Mouse (Mus musculus): ENCODE measurements at regions not wholly inside any gene's neighbourhood (a gene's known extent, or its start where the extent isn't known, plus 50 kb on each side); places are given as distances from the start of the nearest gene placed in this dataset.

- no peak for DNase-seq
These were observed 111.9 kb downstream of the Tbx5 start for GRCm38 (mm10) chr5:119944371-119944770.

GRCm38 (mm10) chr5:119948399-119948798 lies 115.9 kb downstream of the Tbx5 start:
- DNase-seq = no peak

- no peak for DNase-seq
These were observed 119.6 kb downstream of the Tbx5 start for GRCm38 (mm10) chr5:119952085-119952484.

- no peak for DNase-seq
These were observed 120.7 kb downstream of the Tbx5 start for GRCm38 (mm10) chr5:119953189-119953588.

- DNase-seq = no peak
These were observed 121.5 kb downstream of the Tbx5 start for GRCm38 (mm10) chr5:119953811-119954566.

GRCm38 (mm10) chr5:119958942-119959341 lies 126.5 kb downstream of the Tbx5 start:
- no peak for DNase-seq

GRCm38 (mm10) chr5:119964751-119965150 lies 132.3 kb downstream of the Tbx5 start:
- DNase-seq = no peak

- DNase-seq = no peak
These were observed 138.8 kb downstream of the Tbx5 start for GRCm38 (mm10) chr5:119971286-119971685.

- no peak for DNase-seq
These were observed 140.5 kb downstream of the Tbx5 start for GRCm38 (mm10) chr5:119972802-119973437.

GRCm38 (mm10) chr5:119978096-119978715 lies 138.1 kb upstream of the Rbm19 start:
- no peak for DNase-seq

- no peak for DNase-seq
These were observed 135.0 kb upstream of the Rbm19 start for GRCm38 (mm10) chr5:119981111-119981807.

- DNase-seq = no peak
These were observed 132.1 kb upstream of the Rbm19 start for GRCm38 (mm10) chr5:119984206-119984605.

GRCm38 (mm10) chr5:119992130-119992529 lies 124.1 kb upstream of the Rbm19 start:
- DNase-seq = no peak

GRCm38 (mm10) chr5:119995726-119996125 lies 120.5 kb upstream of the Rbm19 start:
- DNase-seq = no peak

- no peak for DNase-seq
These were observed 110.4 kb upstream of the Rbm19 start for GRCm38 (mm10) chr5:120005696-120006469.

GRCm38 (mm10) chr5:120007738-120008137 lies 108.5 kb upstream of the Rbm19 start:
- DNase-seq = no peak

- no peak for DNase-seq
These were observed 108.0 kb upstream of the Rbm19 start for GRCm38 (mm10) chr5:120008306-120008705.

GRCm38 (mm10) chr5:120015417-120015816 lies 100.8 kb upstream of the Rbm19 start:
- no peak for DNase-seq

- no peak for DNase-seq
These were observed 98.1 kb upstream of the Rbm19 start for GRCm38 (mm10) chr5:120018126-120018525.

- DNase-seq = no peak
These were observed 95.5 kb upstream of the Rbm19 start for GRCm38 (mm10) chr5:120020748-120021147.

- no peak for DNase-seq
These were observed 94.0 kb upstream of the Rbm19 start for GRCm38 (mm10) chr5:120022276-120022675.

- peak; percentile 59 for DNase-seq
These were observed 92.2 kb upstream of the Rbm19 start for GRCm38 (mm10) chr5:120024071-120024470.

- DNase-seq = no peak
These were observed 91.1 kb upstream of the Rbm19 start for GRCm38 (mm10) chr5:120025212-120025611.

All from thymus, postnatal 4 days (tissue).